Mouse (Mus musculus) liver, postnatal 0 days (tissue): Measurements from ENCODE around the gene Arhgap35. TPM values are rescaled to one million over a fixed set of nuclear protein-coding genes. Genes with fewer than 3 reads are reported as not detected.

Experiments
- ATAC-seq: fragments of 200-750 bp; cut with Nextera tagmentation; 2 replicates; pipeline ENCODE4 v1.8.0; 2017; ENCODE audit warnings: mild to moderate bottlenecking, moderate library complexity
- DNase-seq: peaks from one replicate; pipeline ENCODE4 v3.0.0-alpha.2; 2016
- H3K27ac ChIP-seq: fragments of 300-500 bp; sonication (generic); 2 replicates; pipeline ENCODE4 v1.5.1; 2014; ENCODE audit warnings: antibody characterized with exemption, moderate library complexity, mild to moderate bottlenecking, low read depth
- H3K27me3 ChIP-seq: fragments of 300-500 bp; sonication (generic); 2 replicates; pipeline ENCODE4 v1.6.1; 2014; ENCODE audit warnings: low read length, control low read depth, mixed read lengths; ENCODE audit not compliant: insufficient read depth
- H3K36me3 ChIP-seq: fragments of 300-500 bp; sonication (generic); replicated peaks from 2 replicates; pipeline ENCODE4 v1.6.1; 2014; ENCODE audit warnings: mild to moderate bottlenecking, control low read depth, low read length, moderate library complexity, mixed read lengths; ENCODE audit not compliant: insufficient read depth
- H3K4me1 ChIP-seq: fragments of 300-500 bp; sonication (generic); 2 replicates; pipeline ENCODE4 v1.6.1; 2014; ENCODE audit warnings: antibody characterized with exemption, mild to moderate bottlenecking, control low read depth; ENCODE audit not compliant: insufficient read depth
- H3K4me2 ChIP-seq: fragments of 300-500 bp; sonication (generic); 2 replicates; pipeline ENCODE4 v1.6.1; 2014; ENCODE audit warnings: low read depth, mild to moderate bottlenecking, low read length, moderate library complexity, mixed read lengths
- H3K4me3 ChIP-seq: fragments of 300-500 bp; sonication (generic); 2 replicates; pipeline ENCODE4 v1.5.1; 2014; ENCODE audit warnings: low read depth, low read length
- H3K9ac ChIP-seq: fragments of 300-500 bp; sonication (generic); replicated peaks from 2 replicates; pipeline ENCODE4 v1.6.1; 2014; ENCODE audit warnings: mild to moderate bottlenecking, moderate library complexity
- H3K9me3 ChIP-seq: fragments of 300-500 bp; sonication (generic); 2 replicates; pipeline ENCODE4 v1.6.1; 2016; ENCODE audit warnings: mild to moderate bottlenecking, control low read depth, low read length, mixed read lengths
- CTCF ChIP-seq: sonication (generic); IDR thresholded peaks from 2 replicates; pipeline ENCODE4 v1.5.1; 2016; ENCODE audit warnings: antibody characterized with exemption, low read depth
- EP300 ChIP-seq: IDR thresholded peaks from 2 replicates; pipeline ENCODE4 v1.6.1; 2016; ENCODE audit warnings: antibody characterized with exemption, low read depth, mild to moderate bottlenecking
- WGBS: fragments of 180-500 bp; shearing (Covaris S2); extraction: QIAGEN DNeasy Blood & Tissue Kit; methylation state at CpG from one replicate; pipeline ENCODE4 v1.1.7; 2014; ENCODE audit not compliant: insufficient replicate concordance; 5-methylcytosine and 5-hydroxymethylcytosine counted together
- polyA plus RNA-seq: library from polyadenylated mRNA; unstranded; fragments of >200 nt; fragmentation: Nextera tagmentation; extraction: Ambion mirVana; gene quantifications from 2 replicates; pipeline ENCODE4 v1.2.1, GENCODE M21; 2015

Gene Arhgap35
- polyA plus RNA-seq, 1 experiment from 2014 or later: 2.7 TPM

GRCm38 (mm10) chr7:16571191-16571590 is 43.6 kb downstream of the Arhgap35 start:
- DNase-seq (no peak), ATAC-seq (no peak)
- H3K27me3 ChIP-seq: no peaks in the 10 kb centered on the region
- no peak overlapping the region for H3K4me2 ChIP-seq
- no peak overlapping the region for H3K27ac ChIP-seq
- 84% methylated on average over 1 of the region's 1 CpGs for WGBS
- no peak overlapping the region for H3K9ac ChIP-seq
- H3K9me3 ChIP-seq: no peaks in the 10 kb centered on the region
- H3K4me1 ChIP-seq: peaks cover 6% of the 10 kb centered on the region
- H3K36me3 ChIP-seq: no peaks in the 10 kb centered on the region
- TF ChIP-seq EP300 (no peak), CTCF (no peak)
- no peak overlapping the region for H3K4me3 ChIP-seq

- WGBS: 81% methylated on average over 1 of the region's 1 CpGs
- H3K4me2 ChIP-seq: no peak overlapping the region
- H3K9ac ChIP-seq: no peak overlapping the region
- TF ChIP-seq EP300 (no peak), CTCF (no peak)
- H3K4me3 ChIP-seq: no peak overlapping the region
- H3K9me3 ChIP-seq: no peaks in the 10 kb centered on the region
- peaks cover 5% of the 10 kb centered on the region for H3K4me1 ChIP-seq
- no peak for DNase-seq
- no peaks in the 10 kb centered on the region for H3K27me3 ChIP-seq
- H3K36me3 ChIP-seq: no peaks in the 10 kb centered on the region
- no peak for ATAC-seq
- H3K27ac ChIP-seq: 0 out of 2 replicates have a peak overlapping the region, but pooled peaks have one; percentile 9
These were observed 44.1 kb downstream of the Arhgap35 start for GRCm38 (mm10) chr7:16570737-16571136.

- WGBS: 89% methylated on average over 8 of the region's 8 CpGs
- Histone ChIP-seq H3K36me3 (peaks cover 31% of the 10 kb centered on the region), H3K4me2 (no peak overlapping the region), H3K4me3 (no peak overlapping the region), H3K9ac (no peak overlapping the region), H3K27ac (no peak overlapping the region), H3K9me3 (no peaks in the 10 kb centered on the region), H3K27me3 (no peaks in the 10 kb centered on the region), H3K4me1 (no peaks in the 10 kb centered on the region)
- DNase-seq (no peak), ATAC-seq (no peak)
- TF ChIP-seq EP300: no peak
- TF ChIP-seq CTCF: no peak
These were observed 50.3 kb downstream of the Arhgap35 start for GRCm38 (mm10) chr7:16564491-16564890.

GRCm38 (mm10) chr7:16557783-16558538 is 56.8 kb downstream of the Arhgap35 start:
- Histone ChIP-seq H3K4me2 (no peak overlapping the region), H3K4me3 (no peak overlapping the region), H3K4me1 (no peaks in the 10 kb centered on the region), H3K27me3 (no peaks in the 10 kb centered on the region), H3K9me3 (no peaks in the 10 kb centered on the region), H3K36me3 (peaks cover 18% of the 10 kb centered on the region), H3K27ac (no peak overlapping the region), H3K9ac (no peak overlapping the region)
- 74% methylated on average over 9 of the region's 9 CpGs for WGBS
- ATAC-seq (no peak), DNase-seq (no peak)
- TF ChIP-seq EP300: no peak
- TF ChIP-seq CTCF: no peak

- Histone ChIP-seq H3K9me3 (no peaks in the 10 kb centered on the region), H3K9ac (no peak overlapping the region), H3K27me3 (no peaks in the 10 kb centered on the region), H3K4me2 (no peak overlapping the region), H3K27ac (no peak overlapping the region), H3K4me3 (no peak overlapping the region), H3K36me3 (peaks cover 12% of the 10 kb centered on the region), H3K4me1 (no peaks in the 10 kb centered on the region)
- DNase-seq (no peak), ATAC-seq (no peak)
- TF ChIP-seq EP300 (no peak), CTCF (no peak)
- WGBS: 78% methylated on average over 4 of the region's 4 CpGs
These were observed 57.5 kb downstream of the Arhgap35 start for GRCm38 (mm10) chr7:16557251-16557650.

- Histone ChIP-seq H3K9me3 (no peaks in the 10 kb centered on the region), H3K4me3 (no peak overlapping the region), H3K4me2 (no peak overlapping the region), H3K27ac (no peak overlapping the region), H3K36me3 (no peaks in the 10 kb centered on the region), H3K9ac (no peak overlapping the region), H3K27me3 (no peaks in the 10 kb centered on the region), H3K4me1 (no peaks in the 10 kb centered on the region)
- ATAC-seq (no peak), DNase-seq (no peak)
- no peak for TF ChIP-seq CTCF
- TF ChIP-seq EP300: no peak
- 77% methylated on average over 3 of the region's 3 CpGs for WGBS
These were observed 60.6 kb downstream of the Arhgap35 start for GRCm38 (mm10) chr7:16554215-16554614.
